Mouse (Mus musculus) hindbrain, embryonic 16.5 days (tissue): ENCODE results near the gene Gskip. TPM values are rescaled to one million over a fixed set of nuclear protein-coding genes. Genes with fewer than 3 reads are reported as not detected.

ENCODE experiments used
- ATAC-seq: fragments of 200-750 bp; cut with Nextera tagmentation; 2 replicates; pipeline ENCODE4 v1.8.0; 2017; ENCODE audit warnings: moderate TSS enrichment, moderate library complexity
- H3K27ac ChIP-seq: fragments of 300-500 bp; sonication (generic); 2 replicates; pipeline ENCODE4 v1.5.1; 2014; ENCODE audit warnings: low read depth, mild to moderate bottlenecking, control low read depth, low read length, moderate library complexity
- H3K27me3 ChIP-seq: fragments of 300-500 bp; sonication (generic); replicated peaks from 2 replicates; pipeline ENCODE4 v1.6.1; 2014; ENCODE audit warnings: low read length; ENCODE audit not compliant: control insufficient read depth, insufficient read depth
- H3K36me3 ChIP-seq: fragments of 300-500 bp; sonication (generic); 2 replicates; pipeline ENCODE4 v1.6.1; 2014; ENCODE audit warnings: mild to moderate bottlenecking, low read length, moderate library complexity, mixed read lengths; ENCODE audit not compliant: control insufficient read depth, insufficient read depth
- H3K4me1 ChIP-seq: fragments of 300-500 bp; sonication (generic); 2 replicates; pipeline ENCODE4 v1.6.1; 2014; ENCODE audit warnings: low read depth, low read length; ENCODE audit not compliant: control insufficient read depth, insufficient read depth
- H3K4me2 ChIP-seq: fragments of 300-500 bp; sonication (generic); 2 replicates; pipeline ENCODE4 v1.6.1; 2014; ENCODE audit warnings: mild to moderate bottlenecking, low read length, control low read depth, moderate library complexity
- H3K4me3 ChIP-seq: fragments of 300-500 bp; sonication (generic); 2 replicates; pipeline ENCODE4 v1.5.1; 2014; ENCODE audit warnings: mild to moderate bottlenecking, low read length, control low read depth, moderate library complexity
- H3K9ac ChIP-seq: fragments of 300-500 bp; sonication (generic); 2 replicates; pipeline ENCODE4 v1.6.1; 2014; ENCODE audit warnings: low read depth, mild to moderate bottlenecking, control low read depth, low read length, moderate library complexity
- H3K9me3 ChIP-seq: fragments of 300-500 bp; sonication (generic); 2 replicates; pipeline ENCODE4 v1.6.1; 2014; ENCODE audit warnings: mild to moderate bottlenecking, low read length, moderate library complexity; ENCODE audit not compliant: control insufficient read depth
- WGBS: fragments of 180-500 bp; shearing (Covaris S2); extraction: QIAGEN DNeasy Blood & Tissue Kit; methylation state at CpG from one replicate; pipeline ENCODE4 v1.1.7; 2014; 5-methylcytosine and 5-hydroxymethylcytosine counted together
- polyA plus RNA-seq: library from polyadenylated mRNA; unstranded; fragments of >200 nt; fragmentation: Nextera tagmentation; extraction: Ambion mirVana; gene quantifications from 2 replicates; pipeline ENCODE4 v1.2.1, GENCODE M21; 2015

The Gskip gene
- polyA plus RNA-seq, 1 experiment from 2014 or later: 26.0 TPM

DNA sequence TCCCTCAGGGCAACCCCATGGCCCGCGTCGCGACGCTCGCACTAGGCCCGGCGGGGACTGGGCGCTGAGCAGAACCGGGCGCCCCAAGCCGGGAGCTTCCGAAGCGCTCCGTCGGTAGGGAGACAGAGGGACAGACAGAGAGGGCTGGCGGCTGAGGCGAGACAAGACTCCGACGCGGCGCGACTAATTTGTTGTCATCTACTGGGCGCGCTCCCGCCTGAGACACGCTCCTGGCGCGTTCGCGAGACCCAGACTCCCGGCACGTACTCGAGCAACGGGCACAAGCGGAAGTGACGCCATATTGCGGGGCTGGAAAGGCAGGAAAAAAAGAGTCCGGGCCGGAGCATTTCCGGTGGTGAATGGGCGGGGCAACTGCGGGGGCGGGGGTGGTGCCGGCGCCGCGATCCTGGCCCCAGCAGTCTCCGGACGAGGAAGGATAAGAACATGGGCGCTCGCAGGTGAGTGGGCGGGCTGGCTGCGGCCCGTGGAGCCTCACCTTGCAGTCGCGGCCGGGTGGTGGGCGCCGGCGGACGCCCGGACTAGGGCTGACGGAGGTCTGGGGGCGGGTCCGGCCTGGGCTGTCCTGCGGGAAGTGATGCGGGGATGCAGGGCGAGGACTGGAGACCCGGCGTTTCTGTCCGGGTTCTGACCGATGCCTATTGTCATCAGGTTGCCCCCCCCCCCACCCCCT lies 517 bp downstream of the Gskip start, which contains the start of gene Atg2b:
Gene Atg2b (minus strand): TSS at position 211 of the 691 bp plus-strand sequence.
- H3K4me1 ChIP-seq: peaks cover 28% of the 10 kb centered on the region

DNA sequence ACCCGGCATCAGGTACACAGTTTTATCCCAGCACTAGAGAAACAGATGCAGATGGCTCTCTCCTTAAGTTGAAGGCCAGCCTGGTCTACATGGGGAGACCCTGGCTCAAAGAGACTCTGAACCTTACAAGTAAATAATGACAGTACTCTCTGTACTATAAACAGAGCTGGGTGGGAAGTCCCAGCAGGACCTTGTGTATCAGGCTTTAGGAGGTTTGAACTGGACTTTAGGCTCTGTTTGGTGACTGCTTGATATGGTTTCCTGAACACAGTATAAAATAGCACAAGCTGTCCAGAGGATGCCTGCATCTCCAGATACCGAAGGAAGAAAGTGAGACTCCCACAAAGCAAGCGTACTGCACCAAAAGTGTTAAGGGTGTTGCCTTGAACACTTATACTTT lies 2.2 kb downstream of the Gskip start:
- Histone ChIP-seq H3K9ac (no peak overlapping the region), H3K4me1 (peaks cover 28% of the 10 kb centered on the region), H3K27ac (no peak overlapping the region), H3K36me3 (peaks cover 6% of the 10 kb centered on the region; the same call in 1 of the 2 replicates), H3K27me3 (no peaks in the 10 kb centered on the region), H3K4me3 (no peak overlapping the region), H3K9me3 (no peaks in the 10 kb centered on the region), H3K4me2 (no peak overlapping the region; the same call in 1 of the 2 replicates)
- ATAC-seq: no peak
- WGBS: 91% methylated on average over 3 of the region's 3 CpGs

More for the DNA sequence above, 517 bp downstream of the Gskip start, which contains the start of gene Atg2b:
- Histone ChIP-seq H3K4me2 (peak within 1 kb of the TSS; percentile 81), H3K27ac (peak within 1 kb of the TSS; percentile 92), H3K36me3 (peaks cover 6% of the 10 kb centered on the region; the same call in 1 of the 2 replicates), H3K27me3 (no peaks in the 10 kb centered on the region), H3K4me3 (peak within 1 kb of the TSS; percentile 58), H3K9ac (peak within 1 kb of the TSS; percentile 71), H3K9me3 (no peaks in the 10 kb centered on the region)
- WGBS: under 1% methylated on average over 73 of the region's 73 CpGs
- ATAC-seq: peak; percentile 95

DNA sequence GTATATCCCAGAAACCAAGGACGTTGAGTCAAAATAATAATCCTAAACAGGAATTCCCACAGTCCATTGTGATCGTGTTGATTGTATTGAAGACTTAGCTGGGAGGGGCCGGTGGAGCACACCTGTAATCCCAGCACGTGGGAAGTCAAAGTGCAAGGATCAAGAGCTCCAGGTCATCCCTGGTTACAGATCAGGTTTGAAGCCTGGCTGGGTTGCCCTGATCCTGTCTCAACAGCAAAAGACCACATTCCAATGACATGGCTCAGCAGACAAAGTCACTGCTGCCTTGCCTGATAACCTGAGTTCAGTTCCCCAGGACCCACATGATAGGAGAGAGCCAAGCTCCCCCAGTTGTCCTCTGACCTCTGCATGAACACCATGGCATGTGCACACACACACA lies 2.8 kb downstream of the Gskip start:
- no peak overlapping the region for H3K4me3 ChIP-seq
- ATAC-seq: no peak
- peaks cover 25% of the 10 kb centered on the region for H3K4me1 ChIP-seq
- H3K36me3 ChIP-seq: peaks cover 10% of the 10 kb centered on the region
- no peaks in the 10 kb centered on the region for H3K9me3 ChIP-seq
- H3K27me3 ChIP-seq: no peaks in the 10 kb centered on the region
- no peak overlapping the region for H3K9ac ChIP-seq
- no peak overlapping the region for H3K27ac ChIP-seq
- H3K4me2 ChIP-seq: no peak overlapping the region
- WGBS: 94% methylated on average over 4 of the region's 4 CpGs

DNA sequence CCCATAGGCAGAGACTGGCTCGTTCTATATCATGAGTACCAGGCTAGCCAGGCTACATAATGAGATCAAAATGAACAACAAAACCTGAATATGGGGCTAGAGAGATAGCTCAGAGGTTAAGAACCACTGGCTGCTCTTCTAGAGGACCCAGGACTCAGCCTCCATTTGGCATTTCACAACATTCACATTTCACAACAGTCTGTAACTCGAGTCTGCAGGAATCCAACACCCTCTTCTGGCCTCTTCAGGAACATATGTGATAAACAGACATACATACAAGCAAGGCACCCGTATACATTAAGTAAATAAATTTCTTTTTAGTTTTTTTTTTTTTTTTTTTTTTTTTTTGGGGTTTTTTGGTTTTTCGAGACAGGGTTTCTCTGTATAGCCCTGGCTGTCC lies 3.9 kb downstream of the Gskip start:
- no peak for ATAC-seq
- Histone ChIP-seq H3K27me3 (no peaks in the 10 kb centered on the region), H3K9ac (no peak overlapping the region), H3K4me2 (no peak overlapping the region), H3K4me1 (peaks cover 16% of the 10 kb centered on the region), H3K9me3 (no peaks in the 10 kb centered on the region), H3K4me3 (no peak overlapping the region), H3K27ac (no peak overlapping the region), H3K36me3 (peaks cover 12% of the 10 kb centered on the region)
- WGBS: 85% methylated on average over 4 of the region's 4 CpGs

DNA sequence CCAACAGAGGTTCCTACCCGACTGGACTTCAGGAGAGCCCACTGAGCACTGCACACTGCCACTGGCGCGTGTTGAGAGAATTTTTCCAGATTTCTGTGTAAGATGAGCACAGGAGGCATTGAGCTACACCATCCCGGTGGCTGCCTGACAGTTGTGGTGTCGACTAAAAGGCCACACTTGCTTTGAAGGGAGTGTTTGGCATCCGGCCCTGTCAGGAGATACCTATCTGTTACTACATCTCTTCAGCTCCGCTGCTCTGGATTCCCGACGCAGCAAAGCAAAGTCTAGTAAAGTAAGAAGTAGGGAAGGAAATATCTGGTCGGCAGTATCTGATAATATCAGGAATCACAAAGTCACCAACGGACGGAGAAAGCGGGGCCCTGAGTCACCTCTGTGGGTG lies 4.8 kb downstream of the Gskip start:
- WGBS: 93% methylated on average over 13 of the region's 13 CpGs
- no peak overlapping the region for H3K27ac ChIP-seq
- H3K9me3 ChIP-seq: no peaks in the 10 kb centered on the region
- peaks cover 12% of the 10 kb centered on the region for H3K4me1 ChIP-seq
- no peak overlapping the region for H3K4me2 ChIP-seq
- H3K27me3 ChIP-seq: no peaks in the 10 kb centered on the region
- ATAC-seq: no peak
- no peak overlapping the region for H3K4me3 ChIP-seq
- peaks cover 18% of the 10 kb centered on the region for H3K36me3 ChIP-seq
- H3K9ac ChIP-seq: no peak overlapping the region

DNA sequence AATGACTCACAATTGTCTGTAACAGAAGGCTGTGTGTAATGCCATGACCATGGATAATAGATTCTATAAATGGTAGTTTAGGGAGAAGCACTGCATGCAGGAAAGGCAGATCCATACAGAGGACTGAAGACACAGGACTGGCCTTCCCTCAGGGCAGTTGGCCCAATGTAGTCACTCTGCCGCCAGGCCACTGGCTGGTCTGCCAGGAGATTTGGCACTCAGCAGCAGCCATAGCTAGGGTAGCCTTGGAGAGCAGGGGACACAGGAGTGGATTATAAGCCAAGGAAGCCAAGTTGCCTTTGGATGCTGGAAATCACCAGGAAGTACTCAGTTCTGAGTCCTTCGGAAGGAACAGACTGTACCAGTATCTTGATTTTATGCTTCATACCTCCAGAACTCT lies 9.4 kb downstream of the Gskip start:
- WGBS: 98% methylated on average over 2 of the region's 2 CpGs
- ATAC-seq: no peak
- H3K9ac ChIP-seq: no peak overlapping the region
- H3K27me3 ChIP-seq: no peaks in the 10 kb centered on the region
- no peak overlapping the region for H3K4me3 ChIP-seq
- H3K27ac ChIP-seq: no peak overlapping the region
- no peak overlapping the region for H3K4me2 ChIP-seq
- H3K36me3 ChIP-seq: peaks cover 18% of the 10 kb centered on the region
- H3K9me3 ChIP-seq: no peaks in the 10 kb centered on the region
- H3K4me1 ChIP-seq: no peaks in the 10 kb centered on the region

DNA sequence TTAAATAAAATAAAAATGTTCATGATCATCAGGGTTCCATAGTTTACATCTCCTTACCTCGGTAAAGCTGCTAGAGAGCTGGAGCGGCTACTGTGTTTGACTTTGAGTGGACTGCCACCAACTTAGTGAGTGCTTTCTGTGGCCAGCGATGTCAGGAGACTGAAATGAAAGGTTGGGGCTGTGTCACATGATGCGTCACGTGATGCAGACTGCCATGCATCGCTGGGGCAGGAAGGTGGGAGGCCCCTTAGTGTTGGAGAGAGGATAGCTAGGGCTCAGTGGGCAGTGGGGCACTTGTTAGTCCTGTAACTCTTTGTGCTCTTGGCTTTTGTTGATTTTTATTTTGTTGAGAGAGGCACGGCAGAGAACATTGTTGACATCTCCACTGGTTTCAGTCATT lies 11.2 kb downstream of the Gskip start:
- H3K36me3 ChIP-seq: peaks cover 19% of the 10 kb centered on the region
- WGBS: 81% methylated on average over 7 of the region's 7 CpGs
- H3K9me3 ChIP-seq: no peaks in the 10 kb centered on the region

DNA sequence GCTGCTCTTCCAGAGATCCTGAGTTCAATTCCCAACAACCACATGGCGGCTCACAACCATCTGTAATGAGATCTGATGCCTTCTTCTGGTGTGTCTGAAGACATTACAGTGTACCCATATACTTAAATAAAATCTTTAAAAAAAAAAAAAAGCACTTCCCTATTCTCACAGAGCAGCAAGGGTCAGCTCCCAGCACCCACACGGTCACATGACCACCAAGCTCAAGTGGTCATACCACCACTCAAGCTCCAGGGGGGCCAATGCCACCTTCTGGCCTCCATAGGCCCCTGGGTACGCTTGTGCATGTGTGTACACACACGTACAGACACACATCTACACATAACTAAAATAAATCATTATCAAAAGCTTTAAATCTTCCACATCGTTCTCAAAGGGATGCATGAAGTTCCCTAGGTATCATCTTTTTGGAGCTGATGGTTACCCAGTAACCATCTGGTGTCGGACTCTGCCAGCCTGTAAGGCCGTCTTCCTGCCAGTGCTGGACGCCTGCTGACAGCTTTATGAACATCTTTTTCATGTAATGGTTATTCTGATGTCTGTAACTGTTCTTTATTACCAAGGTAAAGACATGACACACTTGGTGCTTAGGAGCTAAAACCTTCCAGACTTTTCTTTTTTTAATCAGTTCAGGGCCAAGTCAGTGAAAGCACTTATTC lies 12.6 kb downstream of the Gskip start:
- Histone ChIP-seq H3K4me2 (no peak overlapping the region), H3K9me3 (no peaks in the 10 kb centered on the region), H3K4me1 (no peaks in the 10 kb centered on the region), H3K4me3 (no peak overlapping the region), H3K27ac (no peak overlapping the region), H3K27me3 (no peaks in the 10 kb centered on the region), H3K36me3 (peaks cover 20% of the 10 kb centered on the region), H3K9ac (no peak overlapping the region)
- no peak for ATAC-seq
- 86% methylated on average over 8 of the region's 8 CpGs for WGBS

More for the DNA sequence above, 11.2 kb downstream of the Gskip start:
- H3K27ac ChIP-seq: no peak overlapping the region
- H3K4me1 ChIP-seq: no peaks in the 10 kb centered on the region
- H3K4me3 ChIP-seq: no peak overlapping the region
- H3K4me2 ChIP-seq: no peak overlapping the region
- H3K27me3 ChIP-seq: no peaks in the 10 kb centered on the region
- no peak overlapping the region for H3K9ac ChIP-seq
- no peak for ATAC-seq

DNA sequence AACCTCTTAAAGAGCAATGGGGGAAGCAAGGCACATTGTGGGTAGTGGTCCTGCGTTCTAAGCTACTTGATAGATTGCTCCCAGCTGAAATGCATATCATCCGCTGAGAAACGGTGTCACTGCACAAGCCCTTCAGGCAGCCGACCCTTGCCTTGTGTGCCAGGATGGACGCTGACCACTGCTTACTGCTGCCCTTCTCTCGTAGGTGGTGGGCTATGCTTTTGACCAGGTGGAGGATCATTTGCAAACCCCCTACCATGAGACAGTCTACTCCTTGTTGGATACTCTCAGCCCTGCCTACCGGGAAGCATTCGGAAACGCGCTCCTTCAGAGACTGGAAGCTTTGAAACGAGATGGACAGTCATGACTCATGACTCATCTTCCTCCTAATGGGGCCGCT lies 15.8 kb downstream of the Gskip start:
- Histone ChIP-seq H3K9me3 (no peaks in the 10 kb centered on the region), H3K27me3 (no peaks in the 10 kb centered on the region), H3K36me3 (peaks cover 12% of the 10 kb centered on the region), H3K4me1 (no peaks in the 10 kb centered on the region), H3K9ac (no peak overlapping the region), H3K4me3 (no peak overlapping the region), H3K27ac (no peak overlapping the region), H3K4me2 (no peak overlapping the region)
- ATAC-seq: no peak
- WGBS: 92% methylated on average over 12 of the region's 12 CpGs
